Mouse (Mus musculus): ENCODE results near the gene Atoh7.

Gene Atoh7

GRCm38 (mm10) chr10:63099941-63100562 is 601 bp downstream of the Atoh7 start:
- DNase-seq, result peak; percentile 32 to 65

GRCm38 (mm10) chr10:63100657-63101056 is 1.2 kb downstream of the Atoh7 start:
- DNase-seq, result no peak

DNA sequence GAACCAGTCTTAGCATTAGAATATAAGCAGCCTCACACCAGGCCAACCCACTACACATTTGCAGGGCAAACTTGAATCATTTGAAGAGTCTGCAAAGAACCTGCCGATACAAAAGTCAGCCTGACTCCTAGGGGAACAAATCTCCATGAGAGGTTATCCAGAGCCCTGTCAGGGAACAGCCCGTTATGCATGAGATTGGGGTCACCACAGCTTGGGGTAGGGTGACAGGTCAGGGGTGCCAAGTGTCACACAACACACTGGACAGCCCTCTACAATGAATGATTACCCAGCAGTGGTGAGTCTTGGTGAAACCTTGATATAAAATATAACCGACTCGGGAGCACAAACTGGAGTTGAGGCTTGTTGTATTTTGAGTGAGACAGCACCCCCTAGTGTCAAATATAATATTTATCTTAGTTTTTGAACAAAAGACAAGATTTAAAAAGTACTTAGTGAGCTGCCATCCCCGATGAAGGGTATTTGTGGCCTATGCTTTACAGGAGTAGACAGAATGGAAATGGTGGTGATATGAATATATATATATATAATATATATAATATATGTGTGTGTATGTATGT is 13.7 kb downstream of the Atoh7 start:
- no peak for DNase-seq

GRCm38 (mm10) chr10:63113716-63114360 is 14.4 kb downstream of the Atoh7 start:
- DNase-seq, result no peak

GRCm38 (mm10) chr10:63115881-63116280 is 16.4 kb downstream of the Atoh7 start:
- no peak for DNase-seq

- no peak for DNase-seq
Measured at GRCm38 (mm10) chr10:63116376-63116775, 16.9 kb downstream of the Atoh7 start.

GRCm38 (mm10) chr10:63117583-63117982 is 18.1 kb downstream of the Atoh7 start:
- DNase-seq, result no peak

DNA sequence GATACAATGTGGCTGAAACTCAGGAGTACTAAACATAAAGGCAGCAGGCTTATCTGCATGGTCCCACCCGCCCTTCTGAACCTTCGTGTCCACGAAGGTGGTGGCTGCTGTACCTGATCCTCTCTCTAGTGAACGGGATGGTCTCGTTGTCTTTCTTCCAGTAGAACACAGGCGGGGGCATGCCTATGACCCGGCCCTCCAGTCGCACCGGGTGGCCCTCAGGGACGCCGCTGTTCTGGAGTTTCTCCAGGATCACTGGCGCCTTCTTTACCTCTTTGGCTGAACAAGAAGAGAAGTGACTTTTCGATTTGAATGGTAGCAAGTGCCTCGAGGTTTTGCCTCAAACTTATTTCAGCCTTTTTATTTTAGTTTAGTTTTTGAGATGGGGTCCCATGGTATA is 20.5 kb downstream of the Atoh7 start:
- DNase-seq, result no peak

DNA sequence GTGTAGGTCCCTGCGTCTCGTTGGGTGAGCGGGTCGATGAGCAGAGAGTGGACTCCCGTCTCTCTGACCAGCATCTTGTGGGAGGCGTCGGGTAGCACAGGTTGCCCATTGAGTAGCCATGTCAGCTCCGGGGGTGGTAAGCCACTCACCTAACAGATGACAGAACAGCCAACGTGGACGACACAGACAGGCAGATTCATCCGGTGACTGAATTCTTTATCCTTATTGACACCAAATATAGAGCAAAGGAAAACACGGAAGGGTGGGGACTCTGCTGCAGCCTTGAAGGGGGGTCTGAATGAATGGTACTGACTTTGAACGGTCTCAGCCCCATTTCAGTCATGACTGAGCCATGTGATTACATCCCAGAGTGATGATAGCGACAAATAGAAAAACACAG is 22.5 kb downstream of the Atoh7 start:
- DNase-seq, result no peak

DNA sequence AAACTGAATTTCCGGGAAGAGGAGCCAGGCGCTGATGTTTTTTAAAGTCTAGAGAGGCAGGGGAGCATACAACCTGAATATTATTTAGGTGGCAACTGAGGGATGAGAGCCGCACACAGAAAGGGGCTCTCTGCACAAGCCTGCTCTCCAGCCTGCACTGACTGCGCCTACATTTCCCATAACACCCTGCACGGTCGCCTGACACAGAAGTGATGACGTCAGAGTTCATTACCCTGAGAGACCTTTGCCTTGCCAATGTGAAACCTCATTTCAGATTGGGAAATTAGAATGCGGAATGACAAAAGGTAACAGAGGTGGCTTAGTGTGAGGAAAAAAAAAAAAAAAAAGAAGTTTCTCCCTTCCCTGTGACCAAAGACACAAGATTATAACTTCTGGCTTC is 23.1 kb downstream of the Atoh7 start:
- peak; percentile 24 to 29 for DNase-seq

DNA sequence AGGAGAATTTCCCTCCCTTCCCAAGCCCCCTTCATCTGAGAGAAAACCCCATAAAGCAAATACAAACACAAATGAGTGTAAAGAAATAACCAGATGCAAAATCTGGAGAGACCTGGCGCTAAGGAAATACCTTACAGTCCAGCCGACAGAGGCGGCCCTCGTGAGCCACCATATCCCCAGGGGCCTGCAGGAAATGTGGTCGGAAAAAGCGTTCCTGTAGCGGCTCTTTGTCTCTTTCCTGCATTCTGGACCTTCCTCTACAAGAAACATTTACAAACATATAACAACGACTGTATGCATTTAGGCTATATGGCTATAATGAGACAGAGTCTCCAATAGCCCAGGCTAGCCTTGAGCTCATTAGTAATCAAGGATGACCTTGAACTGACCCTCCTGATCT is 23.7 kb downstream of the Atoh7 start:
- no peak for DNase-seq

- DNase-seq, result no peak
Measured at GRCm38 (mm10) chr10:63124016-63124415, 24.6 kb downstream of the Atoh7 start.

DNA sequence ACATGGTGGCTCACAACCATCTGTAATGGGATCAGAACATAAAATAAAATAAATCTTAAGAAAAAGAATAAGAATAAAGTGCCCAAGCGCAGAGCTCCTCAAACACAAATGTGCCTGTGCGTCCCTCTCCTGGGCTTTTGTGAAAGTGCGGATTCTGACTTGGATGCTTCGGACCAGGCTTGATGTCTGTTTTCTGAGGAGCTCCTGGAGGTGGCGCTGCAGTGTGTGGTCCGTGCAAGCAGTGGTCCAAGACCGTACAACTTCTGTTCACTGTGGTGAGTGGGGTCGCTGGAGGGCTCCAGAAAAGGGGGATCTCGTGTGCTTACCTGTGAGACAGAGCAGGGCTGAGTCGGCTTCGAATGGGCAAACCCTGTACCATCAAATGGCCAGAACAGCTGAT is 25.9 kb downstream of the Atoh7 start:
- no peak for DNase-seq

DNA sequence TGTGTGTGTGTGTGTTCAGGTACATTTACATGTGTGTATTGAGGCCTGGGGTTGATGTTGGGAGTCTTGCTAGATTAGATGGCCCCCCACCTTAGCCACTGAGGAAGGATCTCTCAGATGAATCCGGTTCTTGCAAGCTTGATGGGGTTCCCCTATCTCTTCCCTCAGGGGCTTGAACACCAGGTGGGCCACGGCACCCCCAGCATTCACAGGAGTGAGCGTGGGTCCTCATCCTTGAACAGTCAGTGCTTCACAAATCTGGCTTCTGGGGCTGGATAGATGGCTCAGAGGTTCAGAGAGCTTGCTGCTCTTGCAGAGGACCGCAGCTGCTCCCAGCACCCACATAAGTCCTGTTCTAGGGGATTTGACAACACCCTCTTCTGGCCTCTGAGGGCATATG is 26.7 kb downstream of the Atoh7 start:
- DNase-seq, result no peak

GRCm38 (mm10) chr10:63127156-63127555 is 27.7 kb downstream of the Atoh7 start:
- DNase-seq, result no peak

DNA sequence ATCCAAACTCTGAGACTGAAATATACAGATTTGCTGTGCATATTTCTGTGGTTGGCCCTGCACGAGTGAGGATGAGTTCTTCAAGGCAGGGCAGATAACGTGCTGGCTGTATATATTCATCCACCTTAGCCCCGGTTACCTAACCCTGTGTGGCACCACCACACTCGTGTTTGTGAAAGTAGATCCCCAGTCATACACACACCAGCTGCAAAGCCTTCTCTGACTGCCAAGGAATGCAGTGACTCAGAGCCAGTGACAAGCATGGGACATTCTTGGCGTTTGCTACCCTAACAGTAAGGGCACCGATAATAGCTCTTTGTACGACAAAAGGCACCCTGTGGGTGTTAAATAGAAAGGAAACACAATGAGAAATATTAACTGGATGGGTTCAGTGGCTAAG is 28.8 kb downstream of the Atoh7 start:
- no peak for DNase-seq

- DNase-seq, result no peak
Measured at GRCm38 (mm10) chr10:63130500-63130899, 31.0 kb downstream of the Atoh7 start.

DNA sequence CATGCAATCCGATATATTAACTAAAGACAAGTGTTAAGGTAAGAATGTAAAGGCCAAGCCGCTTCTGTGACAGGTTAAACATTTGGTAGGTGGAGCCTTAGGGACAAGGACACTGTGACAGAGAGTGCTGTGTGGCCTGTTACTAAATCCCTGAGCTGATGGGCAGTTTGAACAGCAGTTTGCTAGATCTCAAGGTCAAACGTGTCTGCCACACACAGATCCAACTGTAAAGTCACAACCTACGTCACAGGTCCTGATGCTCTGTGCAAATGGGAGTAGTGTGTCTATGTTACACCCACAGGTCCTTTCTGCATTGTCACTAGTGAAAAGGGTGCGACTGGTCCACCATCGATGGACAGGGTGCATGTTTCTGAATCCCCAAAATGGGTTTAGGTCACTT is 32.9 kb downstream of the Atoh7 start:
- no peak for DNase-seq

DNA sequence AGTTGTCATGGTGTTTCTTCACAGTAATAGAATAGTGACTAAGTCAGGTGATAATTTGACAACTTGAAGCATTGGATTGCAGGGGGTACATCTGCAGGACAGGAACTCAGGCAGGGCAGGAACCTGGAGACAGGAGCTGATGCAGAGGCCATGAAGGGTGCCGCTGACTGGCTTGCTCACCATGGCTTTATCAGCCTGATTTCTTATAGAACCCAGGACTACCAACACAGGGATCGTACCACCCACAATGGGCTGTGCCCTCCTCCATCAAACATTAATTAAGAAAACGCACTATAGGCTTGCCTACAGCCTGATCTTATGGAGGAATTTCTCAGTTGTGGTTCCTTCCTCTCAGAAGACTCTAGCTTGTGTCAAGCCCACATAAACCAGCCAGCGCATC is 33.9 kb downstream of the Atoh7 start:
- no peak for DNase-seq

GRCm38 (mm10) chr10:63135680-63136079 is 36.2 kb downstream of the Atoh7 start:
- DNase-seq, result no peak

GRCm38 (mm10) chr10:63136436-63136835 is 37.0 kb downstream of the Atoh7 start:
- no peak for DNase-seq

- DNase-seq, result no peak
Measured at GRCm38 (mm10) chr10:63142660-63143059, 43.2 kb downstream of the Atoh7 start.
